Mouse (Mus musculus): Measurements from ENCODE around the gene Nop9. TPM values are rescaled to one million over a fixed set of nuclear protein-coding genes. Genes with fewer than 3 reads are reported as not detected.

Nop9 gene
- polyA plus RNA-seq, 1 experiment from 2014 or later = 44.0 TPM

DNA sequence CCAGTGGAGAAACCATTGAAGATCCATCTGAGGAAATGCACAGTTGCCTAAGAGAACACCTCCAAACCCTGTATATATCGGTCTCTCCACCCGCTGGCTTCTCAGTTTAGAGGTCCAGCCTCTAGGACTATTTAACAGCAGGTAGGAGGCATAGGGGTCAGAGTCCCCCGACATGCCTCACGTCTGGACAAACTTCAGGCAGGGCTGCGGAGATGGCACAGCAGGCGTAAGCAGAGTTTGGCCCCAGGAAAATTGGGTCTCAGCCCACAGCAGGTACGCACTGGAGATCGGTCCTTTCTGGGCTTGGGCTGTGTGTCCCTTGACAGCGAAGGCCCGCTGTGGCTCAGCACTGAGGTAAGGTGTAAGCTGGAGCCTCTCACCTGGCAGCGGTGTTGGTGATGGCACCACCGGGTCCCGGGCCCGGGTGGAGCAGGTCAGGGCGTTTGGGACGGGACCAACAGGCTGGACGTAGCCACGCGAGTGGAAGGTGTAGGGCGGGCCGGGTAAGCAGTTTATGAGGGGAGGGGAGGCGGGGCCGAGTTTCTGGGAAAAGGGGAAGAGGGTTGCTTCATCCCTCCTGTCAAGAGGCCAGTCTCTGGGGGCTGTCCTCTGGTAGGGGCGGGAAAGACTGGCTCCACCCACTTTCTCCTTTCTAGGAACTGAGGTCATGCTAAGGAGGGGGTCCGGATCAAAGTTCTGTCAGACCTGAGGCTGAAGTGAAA lies 32.3 kb upstream of the Nop9 start:
- 15% methylated on average over 25 of the region's 25 CpGs for WGBS
- H3K36me3 ChIP-seq (ENCODE audit: control insufficient read depth, insufficient read depth, low read length) = peaks cover 14% of the 10 kb centered on the region; the same call in 1 of the 2 replicates
- H3K9me3 ChIP-seq (ENCODE audit: control insufficient read depth, low read length) = no peaks in the 10 kb centered on the region
- H3K4me3 ChIP-seq (ENCODE audit: low read length) = peak overlapping the region; percentile 18; the same call in 1 of the 2 replicates
- H3K27me3 ChIP-seq (ENCODE audit: control insufficient read depth, insufficient read depth, low read length) = 0 out of 2 replicates have a peak, but pooled peaks cover 5% of the 10 kb centered on the region
- H3K4me1 ChIP-seq (ENCODE audit: control insufficient read depth, insufficient read depth, low read length) = 0 out of 2 replicates have a peak, but pooled peaks cover 3% of the 10 kb centered on the region
- peak overlapping the region; percentile 42 for H3K4me2 ChIP-seq (replicated peaks; ENCODE audit: low read depth, low read length)
- H3K9ac ChIP-seq (ENCODE audit: low read depth, low read length) = no peak overlapping the region
- no peak overlapping the region for H3K27ac ChIP-seq (ENCODE audit: low read depth, low read length)
- peak; percentile 44 for ATAC-seq (ENCODE audit: low FRiP score, low TSS enrichment)

DNA sequence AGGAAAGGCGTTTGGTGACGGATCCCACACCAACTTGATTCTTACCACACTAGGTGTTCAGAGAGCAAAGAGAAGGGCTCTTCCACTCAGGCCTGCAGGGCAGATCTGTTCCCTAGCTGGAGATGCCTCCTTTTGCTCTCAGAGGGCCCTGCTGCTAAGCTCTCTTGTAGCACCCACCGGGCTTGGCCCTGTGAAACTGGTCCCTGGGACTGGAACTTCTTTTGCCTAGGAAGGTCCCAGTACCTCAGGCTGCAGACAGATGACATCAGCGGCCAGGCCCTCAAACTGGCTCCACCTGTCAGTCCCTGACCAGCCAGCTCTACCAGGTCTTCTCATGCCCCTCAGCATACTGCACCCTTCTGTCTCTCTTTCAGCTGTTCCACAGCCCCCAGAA lies 31.8 kb upstream of the Nop9 start, which contains the start of gene Tgm1:
Gene Tgm1 (minus strand): TSS at position 198 of the 394 bp plus-strand sequence.
- H3K36me3 ChIP-seq (ENCODE audit: control insufficient read depth, insufficient read depth, low read length) = peaks cover 19% of the 10 kb centered on the region; the same call in 1 of the 2 replicates
- no peak within 1 kb of the TSS for H3K27ac ChIP-seq (ENCODE audit: low read depth, low read length)
- WGBS = 25% methylated on average over 4 of the region's 4 CpGs
- no peak for ATAC-seq (ENCODE audit: low FRiP score, low TSS enrichment)
- H3K4me1 ChIP-seq (ENCODE audit: control insufficient read depth, insufficient read depth, low read length) = 0 out of 2 replicates have a peak, but pooled peaks cover 3% of the 10 kb centered on the region
- no peaks in the 10 kb centered on the region for H3K9me3 ChIP-seq (ENCODE audit: control insufficient read depth, low read length)
- H3K4me2 ChIP-seq (replicated peaks; ENCODE audit: low read depth, low read length) = peak within 1 kb of the TSS; percentile 42
- peak within 1 kb of the TSS; percentile 18; the same call in 1 of the 2 replicates for H3K4me3 ChIP-seq (ENCODE audit: low read length)
- no peak within 1 kb of the TSS for H3K9ac ChIP-seq (ENCODE audit: low read depth, low read length)
- 0 out of 2 replicates have a peak, but pooled peaks cover 5% of the 10 kb centered on the region for H3K27me3 ChIP-seq (ENCODE audit: control insufficient read depth, insufficient read depth, low read length)

- WGBS = 43% methylated on average over 6 of the region's 6 CpGs
- Histone ChIP-seq H3K9ac (ENCODE audit: low read depth, low read length) (no peak overlapping the region), H3K4me3 (ENCODE audit: low read length) (no peak overlapping the region), H3K4me1 (ENCODE audit: control insufficient read depth, insufficient read depth, low read length) (0 out of 2 replicates have a peak, but pooled peaks cover 3% of the 10 kb centered on the region), H3K4me2 (replicated peaks; ENCODE audit: low read depth, low read length) (no peak overlapping the region), H3K9me3 (ENCODE audit: control insufficient read depth, low read length) (no peaks in the 10 kb centered on the region), H3K36me3 (ENCODE audit: control insufficient read depth, insufficient read depth, low read length) (peaks cover 25% of the 10 kb centered on the region; the same call in 1 of the 2 replicates), H3K27ac (ENCODE audit: low read depth, low read length) (no peak overlapping the region), H3K27me3 (ENCODE audit: control insufficient read depth, insufficient read depth, low read length) (0 out of 2 replicates have a peak, but pooled peaks cover 5% of the 10 kb centered on the region)
- ATAC-seq (ENCODE audit: low FRiP score, low TSS enrichment) = no peak
Measured at GRCm38 (mm10) chr14:55714893-55715292, 30.6 kb upstream of the Nop9 start.

DNA sequence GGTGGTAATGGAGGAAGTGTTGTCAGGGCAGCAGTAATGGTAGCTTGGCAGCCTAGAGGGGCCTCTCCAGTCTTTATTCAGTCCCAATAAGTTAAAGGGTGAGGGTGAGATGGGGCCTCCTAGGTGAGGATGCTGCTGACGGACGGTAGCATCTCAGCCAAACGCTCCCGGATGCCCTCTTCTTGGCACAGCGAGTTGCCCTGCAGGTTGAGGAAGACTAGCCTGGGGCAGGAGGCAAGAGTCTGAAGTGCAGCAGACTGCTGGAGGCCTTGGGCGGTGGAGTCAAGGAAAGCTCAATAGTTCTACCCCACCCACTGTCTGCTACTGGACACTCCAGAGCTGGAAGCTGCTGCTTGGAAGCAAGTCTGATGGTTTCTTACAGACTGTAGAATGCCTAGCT lies 29.2 kb upstream of the Nop9 start:
- Histone ChIP-seq H3K36me3 (ENCODE audit: control insufficient read depth, insufficient read depth, low read length) (peaks cover 25% of the 10 kb centered on the region; the same call in 1 of the 2 replicates), H3K4me2 (replicated peaks; ENCODE audit: low read depth, low read length) (no peak overlapping the region), H3K4me1 (ENCODE audit: control insufficient read depth, insufficient read depth, low read length) (0 out of 2 replicates have a peak, but pooled peaks cover 11% of the 10 kb centered on the region), H3K27me3 (ENCODE audit: control insufficient read depth, insufficient read depth, low read length) (0 out of 2 replicates have a peak, but pooled peaks cover 5% of the 10 kb centered on the region), H3K9me3 (ENCODE audit: control insufficient read depth, low read length) (no peaks in the 10 kb centered on the region), H3K9ac (ENCODE audit: low read depth, low read length) (no peak overlapping the region), H3K4me3 (ENCODE audit: low read length) (no peak overlapping the region), H3K27ac (ENCODE audit: low read depth, low read length) (no peak overlapping the region)
- ATAC-seq (ENCODE audit: low FRiP score, low TSS enrichment) = no peak
- 91% methylated on average over 6 of the region's 6 CpGs for WGBS

GRCm38 (mm10) chr14:55716884-55717283 lies 28.6 kb upstream of the Nop9 start:
- no peak overlapping the region for H3K27ac ChIP-seq (ENCODE audit: low read depth, low read length)
- no peak overlapping the region for H3K4me2 ChIP-seq (replicated peaks; ENCODE audit: low read depth, low read length)
- WGBS = 81% methylated on average over 8 of the region's 8 CpGs
- peaks cover 25% of the 10 kb centered on the region; the same call in 1 of the 2 replicates for H3K36me3 ChIP-seq (ENCODE audit: control insufficient read depth, insufficient read depth, low read length)
- H3K4me1 ChIP-seq (ENCODE audit: control insufficient read depth, insufficient read depth, low read length) = 0 out of 2 replicates have a peak, but pooled peaks cover 12% of the 10 kb centered on the region
- no peak overlapping the region for H3K4me3 ChIP-seq (ENCODE audit: low read length)
- H3K9ac ChIP-seq (ENCODE audit: low read depth, low read length) = no peak overlapping the region
- H3K9me3 ChIP-seq (ENCODE audit: control insufficient read depth, low read length) = no peaks in the 10 kb centered on the region
- no peak for ATAC-seq (ENCODE audit: low FRiP score, low TSS enrichment)
- 0 out of 2 replicates have a peak, but pooled peaks cover 5% of the 10 kb centered on the region for H3K27me3 ChIP-seq (ENCODE audit: control insufficient read depth, insufficient read depth, low read length)

DNA sequence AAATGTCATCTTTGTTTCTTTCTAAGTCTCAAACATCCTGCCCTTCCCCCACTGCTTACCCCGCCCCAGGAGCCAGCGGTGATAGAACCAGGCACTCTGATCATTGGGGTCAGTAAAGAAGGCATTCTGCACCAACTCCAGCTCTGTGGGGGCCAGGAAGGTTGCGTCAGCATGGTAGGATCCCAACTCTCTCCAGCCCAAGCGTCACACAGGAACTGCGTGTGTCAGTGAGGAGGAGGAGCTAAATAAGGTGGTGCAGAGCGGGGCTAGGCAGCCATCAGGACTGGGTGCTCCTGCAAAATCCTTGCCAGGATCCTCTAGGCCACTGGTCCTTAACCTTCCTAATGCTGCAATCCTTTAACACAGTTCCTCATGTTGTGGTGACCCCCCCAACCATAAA lies 25.8 kb upstream of the Nop9 start:
- H3K27me3 ChIP-seq (ENCODE audit: control insufficient read depth, insufficient read depth, low read length) = no peaks in the 10 kb centered on the region
- no peaks in the 10 kb centered on the region for H3K9me3 ChIP-seq (ENCODE audit: control insufficient read depth, low read length)
- WGBS = 91% methylated on average over 6 of the region's 6 CpGs
- H3K9ac ChIP-seq (ENCODE audit: low read depth, low read length) = no peak overlapping the region
- H3K4me2 ChIP-seq (replicated peaks; ENCODE audit: low read depth, low read length) = no peak overlapping the region
- H3K4me3 ChIP-seq (ENCODE audit: low read length) = no peak overlapping the region
- ATAC-seq (ENCODE audit: low FRiP score, low TSS enrichment) = no peak
- peaks cover 25% of the 10 kb centered on the region; the same call in 1 of the 2 replicates for H3K36me3 ChIP-seq (ENCODE audit: control insufficient read depth, insufficient read depth, low read length)
- no peak overlapping the region for H3K27ac ChIP-seq (ENCODE audit: low read depth, low read length)
- 0 out of 2 replicates have a peak, but pooled peaks cover 9% of the 10 kb centered on the region for H3K4me1 ChIP-seq (ENCODE audit: control insufficient read depth, insufficient read depth, low read length)

DNA sequence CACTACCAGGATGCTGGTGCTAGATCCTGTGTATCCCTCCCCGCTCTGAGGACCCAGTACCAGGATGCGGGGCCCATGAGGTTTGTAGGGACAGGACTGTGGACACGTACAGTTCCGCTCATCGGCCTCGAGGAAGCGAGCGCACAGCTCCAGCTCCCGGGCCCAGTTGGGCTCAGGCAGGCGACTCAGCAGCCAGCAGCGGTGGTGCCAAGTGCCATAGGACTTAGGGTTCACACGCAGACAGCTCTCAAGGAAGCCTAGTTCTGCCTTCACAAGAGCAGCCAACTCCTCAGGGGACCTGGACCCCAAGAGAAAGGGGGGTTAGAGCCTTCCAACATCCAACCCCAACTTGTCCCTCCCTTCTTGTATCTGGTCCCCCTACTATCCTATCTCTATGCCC lies 24.8 kb upstream of the Nop9 start:
- Histone ChIP-seq H3K36me3 (ENCODE audit: control insufficient read depth, insufficient read depth, low read length) (peaks cover 25% of the 10 kb centered on the region; the same call in 1 of the 2 replicates), H3K4me2 (replicated peaks; ENCODE audit: low read depth, low read length) (no peak overlapping the region; the same call in 1 of the 2 replicates), H3K4me3 (ENCODE audit: low read length) (no peak overlapping the region), H3K27me3 (ENCODE audit: control insufficient read depth, insufficient read depth, low read length) (no peaks in the 10 kb centered on the region), H3K4me1 (ENCODE audit: control insufficient read depth, insufficient read depth, low read length) (0 out of 2 replicates have a peak, but pooled peaks cover 9% of the 10 kb centered on the region), H3K27ac (ENCODE audit: low read depth, low read length) (no peak overlapping the region), H3K9ac (ENCODE audit: low read depth, low read length) (no peak overlapping the region), H3K9me3 (ENCODE audit: control insufficient read depth, low read length) (no peaks in the 10 kb centered on the region)
- 93% methylated on average over 12 of the region's 12 CpGs for WGBS
- ATAC-seq (ENCODE audit: low FRiP score, low TSS enrichment) = no peak

DNA sequence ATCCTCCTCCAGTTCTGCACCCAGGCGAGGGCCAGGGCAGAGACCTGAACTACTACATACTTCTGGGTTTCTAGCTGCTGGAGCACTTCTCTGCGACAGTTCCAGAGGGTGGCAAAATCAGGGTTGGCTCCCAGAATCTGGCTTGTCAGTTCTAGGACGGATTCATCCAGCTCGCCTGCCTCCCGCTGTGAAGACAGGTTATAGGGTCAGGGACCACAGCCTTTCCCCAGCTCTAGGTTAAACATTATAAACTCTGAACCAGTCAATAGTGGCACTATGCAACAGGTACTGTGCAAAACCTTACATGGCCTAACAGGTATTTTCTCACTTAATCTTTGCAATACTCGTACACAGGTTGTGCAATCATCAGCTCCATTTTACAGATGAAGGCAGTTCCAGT lies 24.4 kb upstream of the Nop9 start:
- Histone ChIP-seq H3K9ac (ENCODE audit: low read depth, low read length) (no peak overlapping the region; the same call in 1 of the 2 replicates), H3K4me1 (ENCODE audit: control insufficient read depth, insufficient read depth, low read length) (0 out of 2 replicates have a peak, but pooled peaks cover 9% of the 10 kb centered on the region)
- ATAC-seq (ENCODE audit: low FRiP score, low TSS enrichment) = no peak

More for the DNA sequence above, 24.4 kb upstream of the Nop9 start:
- H3K9me3 ChIP-seq (ENCODE audit: control insufficient read depth, low read length) = no peaks in the 10 kb centered on the region
- H3K27me3 ChIP-seq (ENCODE audit: control insufficient read depth, insufficient read depth, low read length) = no peaks in the 10 kb centered on the region
- H3K4me3 ChIP-seq (ENCODE audit: low read length) = peak overlapping the region; percentile 83; the same call in 1 of the 2 replicates
- 82% methylated on average over 6 of the region's 6 CpGs for WGBS
- H3K36me3 ChIP-seq (ENCODE audit: control insufficient read depth, insufficient read depth, low read length) = peaks cover 23% of the 10 kb centered on the region; the same call in 1 of the 2 replicates
- H3K4me2 ChIP-seq (replicated peaks; ENCODE audit: low read depth, low read length) = peak overlapping the region; percentile 73
- no peak overlapping the region for H3K27ac ChIP-seq (ENCODE audit: low read depth, low read length)

All from kidney, embryonic 14.5 days (tissue).